Mouse (Mus musculus): Measurements from ENCODE around the gene Olfr464.
A peak's percentile ranks its signal among the peaks of the same experiment; 100 is the strongest.
"Not testable (repeated sequence)": the region's sequence is repeated elsewhere in the genome, so short reads cannot be mapped to it uniquely, and the experiment has no call there.

Gene Olfr464

DNA sequence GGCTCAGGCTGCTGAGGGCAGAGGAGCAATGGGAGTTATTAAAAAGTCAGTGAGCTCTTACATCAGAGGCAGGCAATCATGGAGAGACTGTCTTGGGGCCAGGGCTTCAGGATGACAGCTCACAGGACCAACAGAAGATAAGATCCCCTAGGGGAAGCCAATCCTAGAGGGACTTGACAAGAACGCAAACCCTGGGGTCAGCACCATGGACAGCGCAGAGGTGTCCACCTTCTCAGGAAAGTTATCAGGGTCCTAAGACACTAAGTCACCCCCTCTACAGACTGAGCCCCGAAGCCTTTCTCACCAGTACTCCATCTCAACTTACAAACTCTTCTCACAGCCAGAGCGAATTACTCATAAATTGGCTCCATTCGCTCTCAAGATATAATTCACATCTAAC is at the start of gene Olfr464:
Gene Olfr464, minus strand, starts transcription at position 2 of the 400 bp plus-strand sequence.
- no peak for DNase-seq

DNA sequence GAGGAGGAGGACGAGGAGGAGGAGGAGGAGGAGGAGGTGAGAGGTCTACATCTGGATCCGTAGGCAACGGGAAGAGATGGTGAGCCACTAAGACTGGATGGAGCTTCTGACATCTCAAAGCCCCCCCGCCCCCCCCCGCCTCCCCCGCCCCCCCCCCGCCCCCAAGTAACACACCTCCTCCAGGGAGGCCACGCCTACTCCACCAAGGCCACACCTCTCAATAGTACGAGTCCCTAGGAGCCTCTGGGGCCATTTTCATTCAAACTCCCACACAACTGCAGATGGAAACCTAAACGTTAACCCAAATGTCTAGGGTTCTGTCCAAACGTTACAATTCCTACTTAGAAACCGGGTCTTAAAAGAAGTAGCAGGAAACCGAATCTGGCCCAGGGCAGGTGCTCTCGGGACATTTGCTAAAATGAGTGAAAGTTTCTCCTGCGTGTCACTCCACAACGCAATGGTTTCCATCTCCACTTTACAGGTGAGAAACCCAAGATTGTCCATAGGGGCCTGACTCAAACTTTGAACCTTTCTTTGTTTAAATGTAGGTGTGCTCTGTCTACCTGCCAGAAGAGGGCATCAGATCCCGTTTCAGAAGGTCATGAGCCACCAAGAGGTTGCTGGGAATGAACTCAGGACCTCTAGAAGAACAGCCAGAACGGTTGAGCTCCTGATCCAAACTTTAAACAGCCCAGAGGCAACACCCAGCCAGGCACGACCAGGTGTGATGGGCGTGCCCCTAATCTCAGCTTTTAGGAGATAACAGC is 47.8 kb upstream of the Olfr464 start:
- DNase-seq: no peak

DNA sequence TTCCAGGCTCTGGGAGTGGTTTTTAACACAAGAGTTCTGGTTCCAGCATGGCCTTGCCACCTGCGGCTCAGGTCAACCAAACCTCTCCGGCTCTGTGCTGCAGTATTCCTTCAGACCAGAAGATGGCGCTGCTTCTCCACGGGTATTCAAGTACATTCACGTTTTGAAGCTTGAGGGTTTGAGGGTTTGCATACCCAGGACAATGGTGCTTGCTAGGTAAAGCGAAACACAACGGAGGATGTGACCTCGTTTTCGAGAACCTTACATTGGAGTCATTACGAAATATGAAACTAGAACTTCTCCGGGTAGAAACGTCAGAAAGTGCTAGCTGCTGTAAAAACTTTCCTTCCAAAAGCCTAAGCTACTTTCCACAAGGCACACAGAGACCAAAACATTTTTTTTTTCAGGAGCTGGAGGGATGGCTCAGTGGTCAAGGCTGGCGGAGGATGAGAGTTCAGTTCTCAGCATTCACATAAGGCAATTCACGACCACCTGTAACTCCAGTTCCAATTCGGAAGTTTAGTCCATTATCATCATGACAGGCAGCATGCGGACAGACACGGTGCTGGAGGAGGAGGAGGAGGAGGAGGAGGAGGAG is 47.0 kb upstream of the Olfr464 start:
- peak; percentile 90 to 96 for DNase-seq

DNA sequence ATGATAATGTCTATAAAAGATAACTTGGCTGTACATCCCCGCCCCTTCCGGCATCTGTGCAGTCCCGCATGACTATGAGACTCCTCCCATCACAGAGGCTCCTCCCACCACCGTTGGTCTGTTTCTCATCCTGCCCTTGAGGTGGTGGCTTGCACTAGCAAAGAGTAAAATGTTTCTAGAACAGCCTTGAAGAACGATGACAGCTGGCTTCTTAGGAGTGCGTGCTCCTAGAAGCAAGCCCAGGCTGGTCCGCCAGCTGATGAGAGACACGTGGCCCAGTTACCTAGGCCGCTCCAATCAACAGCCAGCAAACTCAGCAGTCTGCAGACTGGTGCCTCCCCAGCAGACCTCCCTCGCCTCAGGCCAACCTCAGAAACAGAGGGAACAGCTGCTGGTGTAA is 45.4 kb upstream of the Olfr464 start:
- DNase-seq: no peak

DNA sequence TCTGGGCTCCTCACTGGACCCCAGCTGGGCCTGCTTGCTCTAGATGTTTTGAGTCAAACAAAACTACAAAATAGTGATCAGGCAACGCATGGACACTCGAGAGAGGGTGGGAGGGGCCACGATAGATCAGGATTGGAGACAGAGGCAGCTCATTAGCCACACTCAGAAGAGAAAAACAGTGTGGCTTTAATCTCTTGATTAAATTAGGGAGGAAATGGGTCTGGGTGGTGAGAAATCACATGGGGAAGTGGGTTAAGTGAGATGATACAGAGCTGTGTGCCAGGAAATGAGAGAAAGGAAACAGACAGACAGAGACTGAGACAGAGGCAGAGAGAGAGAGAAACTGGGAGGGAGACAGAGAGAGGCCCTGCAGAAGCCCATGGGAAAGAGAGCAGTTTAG is 44.5 kb upstream of the Olfr464 start:
- no peak for DNase-seq

DNA sequence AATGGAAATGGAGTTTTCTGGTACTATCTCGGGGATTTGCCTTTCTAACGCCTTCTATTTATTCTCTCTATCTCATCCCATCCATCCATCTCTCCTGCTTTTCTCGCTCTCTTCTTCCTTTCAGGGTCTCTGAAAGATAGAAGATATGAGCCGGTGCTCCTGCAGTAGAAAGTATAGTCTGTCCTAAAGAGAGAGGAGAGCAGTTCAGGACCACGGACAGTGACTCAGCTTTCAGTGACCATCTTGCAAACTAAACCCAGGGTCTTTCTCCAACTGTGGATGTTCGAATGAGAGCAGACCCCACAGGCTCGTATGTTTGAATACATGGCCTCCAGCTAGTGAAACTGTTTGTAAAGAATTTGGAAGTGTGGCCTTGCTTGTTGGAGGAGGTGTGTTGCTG is 36.3 kb upstream of the Olfr464 start:
- no peak for DNase-seq

DNA sequence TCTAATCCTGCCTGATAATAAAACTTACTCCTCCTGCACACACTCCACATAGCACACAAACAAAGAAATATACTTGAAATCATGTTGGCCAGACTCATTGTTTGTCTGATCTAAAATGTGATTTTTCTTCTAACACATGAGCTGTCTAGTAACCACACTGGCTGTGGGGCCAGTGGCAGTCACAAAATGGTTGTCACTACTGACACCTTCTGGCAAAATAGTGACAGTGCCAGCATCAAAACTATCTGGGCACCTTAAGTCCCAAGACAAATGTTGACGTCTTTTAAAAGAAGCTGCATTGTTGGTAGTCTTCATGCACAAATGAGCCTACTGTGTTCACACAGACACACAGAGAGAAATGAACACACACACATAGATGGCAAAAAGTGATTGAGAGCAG is 34.4 kb upstream of the Olfr464 start:
- no peak for DNase-seq

DNA sequence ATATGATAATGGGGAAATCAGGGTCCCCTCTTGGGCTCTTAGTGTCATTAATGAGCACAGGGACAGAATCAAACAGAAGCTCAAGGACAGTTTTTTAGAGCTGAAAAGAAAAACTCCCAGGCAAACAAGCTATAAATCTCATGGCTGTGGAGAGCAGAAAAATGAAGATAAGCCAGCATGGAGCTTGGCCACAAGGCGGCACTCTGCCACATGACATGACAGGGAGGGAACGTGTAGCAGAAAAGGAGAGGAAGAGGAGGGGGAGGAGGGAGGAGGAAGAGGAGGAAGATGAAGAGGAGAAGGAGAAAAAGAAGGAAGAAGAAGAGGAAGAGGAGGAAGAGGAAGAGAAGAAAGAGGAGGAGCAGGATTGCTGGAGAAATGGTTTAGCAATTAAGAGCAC is 29.2 kb upstream of the Olfr464 start:
- DNase-seq: no peak

DNA sequence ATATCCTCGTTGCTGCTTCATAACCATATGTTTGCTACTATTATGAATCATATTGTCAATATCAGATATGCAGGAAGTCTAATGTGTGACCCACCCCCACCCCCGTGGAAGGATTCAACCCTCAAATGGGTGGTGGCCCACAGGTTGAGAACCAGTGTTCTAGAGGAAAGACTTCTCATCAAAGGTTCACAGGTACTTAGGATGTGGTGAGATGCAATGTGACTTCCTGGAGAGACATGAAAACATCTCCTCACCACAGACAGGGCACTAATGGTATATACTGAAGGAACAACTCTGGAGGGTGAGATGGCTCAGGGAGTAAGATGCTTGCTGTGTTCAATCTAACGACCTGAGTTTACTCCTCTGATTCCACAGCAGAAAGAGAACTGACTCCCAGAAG is 14.7 kb upstream of the Olfr464 start:
- no peak for DNase-seq

DNA sequence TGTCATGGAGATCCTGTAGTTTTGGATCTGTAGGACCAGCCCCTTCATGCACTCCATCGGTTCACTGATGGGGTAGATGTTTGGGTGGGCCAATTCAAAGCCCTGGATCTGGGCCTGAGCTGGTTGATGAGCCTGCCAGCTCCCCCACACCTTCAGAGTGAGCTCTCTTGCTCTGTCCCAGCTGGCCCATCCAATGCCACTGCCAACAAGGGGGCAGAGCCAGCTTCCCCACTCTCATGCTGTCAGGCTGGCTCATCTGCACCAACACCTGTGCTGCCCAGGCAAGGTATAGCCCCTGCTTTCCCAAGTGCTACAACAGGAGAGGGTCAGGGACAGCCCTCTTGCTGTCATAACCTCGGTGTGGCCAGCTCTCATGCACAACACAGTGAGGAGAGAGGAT is 13.0 kb upstream of the Olfr464 start:
- DNase-seq: no peak

DNA sequence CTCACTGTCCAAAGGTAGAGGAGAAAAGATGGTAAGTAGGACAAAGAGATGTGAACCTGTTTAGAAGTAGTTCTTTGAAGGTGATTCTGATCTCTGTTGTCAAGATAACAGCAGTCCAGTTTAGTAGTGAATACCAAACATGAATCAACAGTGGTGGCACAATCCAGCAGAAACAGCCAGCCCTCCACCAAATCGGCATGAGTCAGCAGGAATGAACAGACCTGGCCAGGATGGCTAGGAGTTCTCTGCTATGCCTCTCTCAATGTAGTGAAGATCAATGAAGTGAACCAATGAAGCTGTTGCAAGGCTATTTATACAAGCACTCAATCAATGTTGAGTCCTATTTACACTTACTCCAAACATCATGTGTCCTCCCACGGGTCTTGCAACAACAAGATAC is 9.6 kb upstream of the Olfr464 start:
- no peak for DNase-seq

DNA sequence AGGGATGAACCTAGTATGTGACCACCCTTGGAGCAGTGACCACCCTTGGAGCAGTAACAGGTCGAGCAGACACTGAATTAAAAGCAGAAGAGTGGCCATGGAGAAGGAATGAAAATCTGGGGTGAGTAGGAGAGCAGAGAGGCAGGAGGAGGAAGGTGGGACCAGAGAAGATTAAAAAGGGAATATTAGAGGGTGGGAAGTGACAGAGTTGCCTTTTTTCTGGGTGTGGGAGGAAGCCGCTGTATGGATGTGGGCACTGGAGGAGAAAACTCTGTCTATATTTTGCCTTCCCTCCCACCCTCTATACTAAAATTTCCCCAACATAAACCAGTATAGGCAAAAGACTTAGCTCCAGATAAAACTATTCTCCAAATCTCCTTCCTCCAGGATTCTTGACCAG is 466 bp downstream of the Olfr464 start:
- no peak for DNase-seq

DNA sequence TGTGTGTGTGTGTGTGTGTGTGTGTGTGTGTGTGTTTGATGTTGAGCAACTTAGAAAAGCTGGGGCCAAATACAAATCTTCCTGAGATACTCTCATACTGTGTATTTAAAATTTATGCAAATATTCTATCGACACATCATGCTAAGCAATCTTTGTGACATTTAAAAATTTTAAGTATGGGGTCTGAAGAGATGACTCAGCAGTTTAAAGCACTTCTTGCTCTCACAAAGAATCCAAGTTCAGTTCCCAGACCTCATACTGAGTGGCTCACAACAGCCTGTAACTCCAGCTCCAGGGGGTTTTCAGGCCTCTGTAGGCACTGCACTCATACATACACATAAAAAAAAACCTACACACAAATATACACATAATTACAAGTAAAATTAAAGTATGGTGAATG is 4.8 kb downstream of the Olfr464 start:
- no peak for DNase-seq

DNA sequence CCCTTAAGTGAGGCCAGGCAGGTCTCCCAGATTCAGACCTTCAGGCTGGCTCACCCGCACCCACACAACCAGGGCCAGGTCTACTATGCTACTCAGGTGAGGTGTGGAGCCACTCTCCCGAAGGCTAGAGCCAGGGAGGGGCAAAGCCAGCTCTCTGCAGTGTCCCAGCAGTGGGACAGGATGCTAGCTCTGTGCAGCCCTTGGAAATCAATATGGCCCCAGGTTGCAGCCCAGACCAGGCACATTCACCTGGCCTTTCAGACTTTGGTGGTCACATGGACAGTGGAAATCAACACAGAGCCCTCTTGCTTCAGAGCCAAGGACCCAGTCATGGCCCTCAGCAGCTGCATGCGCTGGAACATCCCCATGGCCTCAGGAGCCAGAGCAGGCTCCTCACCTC is 16.4 kb downstream of the Olfr464 start:
- DNase-seq: no peak

DNA sequence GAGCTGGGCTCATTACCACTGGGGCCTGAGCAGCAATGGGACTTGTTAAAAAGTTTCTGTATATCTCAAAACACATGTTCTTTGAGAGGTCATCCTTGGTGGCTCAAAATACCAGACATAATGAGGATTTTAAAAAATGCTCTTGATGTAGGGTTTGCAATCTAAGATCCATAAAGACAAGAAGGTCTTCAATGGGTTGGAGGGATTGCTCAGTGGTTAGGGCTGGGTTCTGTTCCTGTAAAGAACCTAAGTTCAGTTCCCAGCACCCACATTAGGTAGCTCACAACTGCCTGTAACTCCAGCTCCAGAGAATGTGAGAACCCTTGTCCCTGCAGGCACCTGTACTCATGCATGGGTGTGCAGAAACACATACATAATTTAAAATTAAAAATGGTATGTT is 23.5 kb downstream of the Olfr464 start, which contains the start of gene Olfr463:
Gene Olfr463, minus strand, starts transcription at position 101 of the 400 bp plus-strand sequence.
- no peak for DNase-seq

DNA sequence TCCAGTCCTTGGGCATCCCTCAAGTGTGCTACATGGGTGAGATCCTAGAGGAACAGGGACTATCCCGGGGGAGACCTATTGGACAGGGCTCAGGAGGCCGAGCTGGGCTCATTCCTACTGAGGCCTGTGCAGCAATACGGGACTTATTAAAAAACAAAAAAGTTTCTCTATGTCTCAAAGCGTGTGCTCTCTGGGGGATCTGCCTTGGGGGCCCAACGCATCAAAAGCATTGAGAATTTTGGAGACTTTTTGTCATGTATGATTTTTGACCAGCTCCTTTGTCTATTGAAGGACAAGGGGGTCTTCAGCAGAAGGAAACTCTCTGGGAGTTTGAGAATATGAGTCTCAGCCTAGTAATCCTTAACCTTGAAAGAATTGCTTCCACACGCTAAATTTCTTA is 28.6 kb downstream of the Olfr464 start, which contains the start of gene Olfr462:
Gene Olfr462, minus strand, starts transcription at position 101 of the 400 bp plus-strand sequence.
- DNase-seq: no peak

DNA sequence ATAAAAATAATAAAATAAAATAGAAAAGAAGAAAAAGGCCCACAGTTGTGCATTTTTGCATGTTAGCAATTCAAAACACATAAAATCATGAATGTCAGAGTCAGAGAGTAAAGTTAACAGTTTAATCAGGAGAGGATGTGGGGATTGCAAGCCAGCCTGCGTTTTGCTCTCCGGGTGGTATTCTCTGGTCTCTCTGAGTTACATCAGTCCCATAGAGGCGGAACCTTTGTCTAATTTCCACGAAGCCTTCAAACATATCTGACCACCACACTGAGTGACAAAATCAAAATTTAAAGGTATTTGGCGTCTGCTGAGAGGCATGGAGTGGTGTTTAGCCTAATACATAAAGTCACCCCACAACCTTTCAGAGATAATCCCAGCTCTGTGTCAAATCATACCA is 35.9 kb downstream of the Olfr464 start:
- no peak for DNase-seq

DNA sequence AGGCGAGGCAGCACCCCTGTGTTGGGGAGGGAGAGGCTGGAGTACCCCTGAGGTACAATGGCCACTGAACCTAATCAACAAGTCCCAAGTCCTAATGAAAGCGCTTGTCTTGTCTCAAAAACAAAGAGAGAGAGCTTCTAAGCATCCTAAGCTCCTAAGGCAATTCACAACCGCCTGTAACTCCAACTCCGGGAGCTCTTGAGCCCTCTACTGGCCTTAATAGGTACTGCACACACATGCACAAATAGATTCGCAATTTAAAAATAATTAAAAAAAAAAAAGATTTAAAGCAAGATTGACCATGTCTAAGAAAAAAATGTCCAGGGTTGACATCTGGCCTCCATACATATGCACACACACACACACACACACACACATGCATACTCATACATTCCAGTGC is 37.3 kb downstream of the Olfr464 start:
- no peak for DNase-seq

DNA sequence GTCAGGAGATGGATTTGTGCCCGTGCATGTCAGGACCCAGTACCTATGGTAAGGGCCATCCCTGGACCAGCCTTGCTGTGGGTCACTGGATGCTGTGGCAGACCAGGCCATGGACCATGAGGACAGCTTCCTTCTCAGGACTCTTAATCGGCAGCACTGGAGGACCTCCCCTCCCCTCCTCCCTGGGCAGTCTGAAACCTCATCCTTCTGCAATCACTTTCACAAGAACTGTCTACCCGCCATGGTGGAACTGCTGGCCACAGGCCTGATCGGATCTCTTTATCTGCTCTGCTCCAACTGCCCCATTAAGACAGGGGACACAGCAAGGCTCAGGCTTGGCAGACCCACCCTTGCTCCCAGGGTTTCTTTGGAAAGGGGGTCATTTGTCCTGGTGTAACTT is 39.1 kb downstream of the Olfr464 start:
- no peak for DNase-seq

DNA sequence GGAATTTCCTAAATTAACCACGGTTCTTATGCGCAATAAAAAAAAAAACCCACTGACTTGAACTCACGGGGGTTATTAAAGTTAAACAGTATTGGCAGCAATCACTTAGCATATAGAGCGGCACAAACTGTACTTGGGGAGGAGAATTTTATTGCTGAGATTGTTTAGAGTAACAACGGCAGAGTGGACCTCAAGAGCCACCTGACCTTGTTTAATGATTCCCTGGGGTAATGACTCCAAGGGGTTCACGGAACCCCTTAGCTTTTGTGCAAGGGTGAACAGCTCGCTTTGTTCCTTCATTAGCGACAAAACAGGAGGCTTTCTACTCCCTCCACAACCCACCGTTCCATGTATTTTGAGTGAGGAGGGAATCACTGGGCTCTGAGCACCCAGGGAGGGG is 40.9 kb downstream of the Olfr464 start:
- DNase-seq: no peak

DNA sequence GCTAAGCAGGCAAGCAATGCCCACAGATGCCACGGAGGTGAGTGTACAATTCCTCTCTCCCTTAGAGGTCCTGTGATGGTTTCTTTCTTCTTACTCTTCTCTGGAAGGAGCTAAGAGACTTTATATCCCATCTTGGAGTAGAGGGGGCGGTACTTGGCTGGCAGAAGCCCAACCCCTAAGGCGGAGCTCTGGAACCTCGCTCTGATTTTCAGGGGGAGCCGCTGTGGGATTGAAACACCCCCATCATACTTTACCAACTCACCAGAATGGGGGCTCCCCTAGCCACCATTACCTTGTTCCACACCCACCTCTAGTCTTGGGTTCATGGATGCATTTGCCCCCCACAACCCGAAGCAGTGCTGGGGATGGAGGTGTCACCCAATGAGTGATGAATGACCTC is 45.3 kb downstream of the Olfr464 start, which contains the start of gene Epx:
Gene Epx, minus strand, starts transcription at position 101 of the 400 bp plus-strand sequence.
- DNase-seq: no peak

DNA sequence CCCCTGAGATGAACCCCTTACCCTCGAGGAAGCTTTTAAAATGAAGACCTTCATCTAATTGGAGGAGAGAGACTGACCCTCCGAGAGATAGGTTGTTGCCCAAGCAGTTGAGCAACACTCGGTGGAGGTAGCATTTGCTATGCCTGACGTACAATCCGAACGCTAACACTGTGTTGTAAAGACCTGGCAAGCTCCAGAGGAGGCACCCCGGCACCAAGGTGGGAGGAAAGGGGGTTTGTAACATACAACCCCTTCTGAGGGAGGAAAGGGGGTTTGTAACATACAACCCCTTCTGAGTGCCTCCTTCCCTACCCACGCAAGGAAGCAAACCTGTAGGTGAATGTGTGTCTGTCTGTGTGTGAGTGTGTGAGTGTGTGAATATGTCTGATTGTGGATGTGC is 49.0 kb downstream of the Olfr464 start:
- DNase-seq: no peak

DNA sequence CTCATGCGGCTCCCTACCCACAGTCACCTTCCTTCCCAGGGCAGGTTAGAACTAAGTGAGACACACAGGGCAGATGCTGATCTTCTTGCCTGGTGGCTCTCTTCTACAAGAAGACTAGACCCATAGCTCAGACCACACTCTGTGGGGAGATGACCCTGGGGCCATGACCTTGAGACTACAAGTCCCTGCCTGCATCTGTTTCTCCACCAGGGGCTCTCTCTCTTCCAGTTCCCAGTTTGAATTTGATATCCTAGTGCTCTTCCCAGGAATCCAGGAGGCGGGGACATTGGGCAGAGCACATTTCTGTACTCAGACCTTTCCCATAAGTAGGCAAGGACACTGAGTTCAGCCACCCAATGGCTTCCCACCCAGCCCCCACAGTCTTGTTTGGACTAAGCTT is 50.7 kb downstream of the Olfr464 start:
- DNase-seq: no peak

DNA sequence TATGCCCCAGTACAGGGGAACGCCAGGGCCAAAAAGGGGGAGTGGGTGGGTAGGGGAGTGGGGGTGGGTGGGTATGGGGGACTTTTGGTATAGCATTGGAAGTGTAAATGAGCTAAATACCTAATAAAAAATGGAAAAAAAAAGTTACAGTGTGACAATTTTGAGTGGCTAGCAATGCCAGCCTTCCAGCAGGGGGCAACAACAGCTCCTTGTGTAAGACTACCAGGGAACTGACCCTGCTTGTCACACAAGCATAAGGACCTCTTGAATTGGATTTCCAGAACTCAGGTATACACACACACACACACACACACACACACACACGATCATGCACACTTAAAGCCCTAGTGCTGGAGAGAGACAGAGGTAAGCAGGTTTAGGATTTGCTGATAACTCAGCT is 53.9 kb downstream of the Olfr464 start:
- DNase-seq: not testable (repeated sequence)
